Mouse (Mus musculus) liver, embryonic 12.5 days (tissue): ENCODE measurements around the gene Pax8. TPM values are rescaled to one million over a fixed set of nuclear protein-coding genes. Genes with fewer than 3 reads are reported as not detected.

ENCODE experiments used
- ATAC-seq: fragments of 200-750 bp; cut with Nextera tagmentation; 2 replicates; pipeline ENCODE4 v1.8.0; 2017; ENCODE audit warnings: moderate number of reproducible peaks, mild to moderate bottlenecking, moderate library complexity
- H3K27ac ChIP-seq: fragments of 300-500 bp; sonication (generic); 2 replicates; pipeline ENCODE4 v1.5.1; 2016; ENCODE audit warnings: mild to moderate bottlenecking
- H3K27me3 ChIP-seq: fragments of 300-500 bp; sonication (generic); replicated peaks from 2 replicates; pipeline ENCODE4 v1.6.1; 2016; ENCODE audit warnings: mild to moderate bottlenecking, moderate library complexity
- H3K36me3 ChIP-seq: fragments of 300-500 bp; sonication (generic); 2 replicates; pipeline ENCODE4 v1.6.1; 2016; ENCODE audit warnings: mild to moderate bottlenecking, moderate library complexity
- H3K4me1 ChIP-seq: fragments of 300-500 bp; sonication (generic); 2 replicates; pipeline ENCODE4 v1.6.1; 2016
- H3K4me2 ChIP-seq: fragments of 300-500 bp; sonication (generic); 2 replicates; pipeline ENCODE4 v1.6.1; 2016; ENCODE audit warnings: mild to moderate bottlenecking, moderate library complexity
- H3K4me3 ChIP-seq: fragments of 300-500 bp; sonication (generic); 2 replicates; pipeline ENCODE4 v1.5.1; 2016; ENCODE audit warnings: mild to moderate bottlenecking, moderate library complexity
- H3K9ac ChIP-seq: fragments of 300-500 bp; sonication (generic); 2 replicates; pipeline ENCODE4 v1.6.1; 2016; ENCODE audit warnings: mild to moderate bottlenecking, moderate library complexity
- H3K9me3 ChIP-seq: fragments of 300-500 bp; sonication (generic); replicated peaks from 2 replicates; pipeline ENCODE4 v1.6.1; 2016; ENCODE audit warnings: mild to moderate bottlenecking, moderate library complexity
- WGBS: fragments of 180-500 bp; shearing (Covaris S2); methylation state at CpG from one replicate; pipeline ENCODE4 v1.1.7; 2016; ENCODE audit not compliant: insufficient replicate concordance; 5-methylcytosine and 5-hydroxymethylcytosine counted together
- polyA plus RNA-seq: library from polyadenylated mRNA; unstranded; fragments of >200 nt; fragmentation: Nextera tagmentation; extraction: Ambion mirVana; gene quantifications from 2 replicates; pipeline ENCODE4 v1.2.1, GENCODE M21; 2016

Pax8 gene
- polyA plus RNA-seq, 1 experiment from 2014 or later, result not detected

GRCm38 (mm10) chr2:24425630-24426029 lies 49.8 kb downstream of the Pax8 start:
- no peaks in the 10 kb centered on the region for H3K4me1 ChIP-seq
- H3K4me3 ChIP-seq, result no peak overlapping the region
- H3K27ac ChIP-seq, result no peak overlapping the region
- H3K4me2 ChIP-seq, result no peak overlapping the region
- no peaks in the 10 kb centered on the region for H3K27me3 ChIP-seq
- no peak overlapping the region for H3K9ac ChIP-seq
- no peak for ATAC-seq
- H3K36me3 ChIP-seq, result no peaks in the 10 kb centered on the region
- H3K9me3 ChIP-seq, result no peaks in the 10 kb centered on the region
- WGBS, result 43% methylated on average over 2 of the region's 2 CpGs

- Histone ChIP-seq H3K9ac (no peak overlapping the region), H3K4me1 (no peaks in the 10 kb centered on the region), H3K4me3 (no peak overlapping the region), H3K27me3 (no peaks in the 10 kb centered on the region), H3K36me3 (no peaks in the 10 kb centered on the region), H3K9me3 (no peaks in the 10 kb centered on the region), H3K27ac (no peak overlapping the region), H3K4me2 (no peak overlapping the region)
- 47% methylated on average over 3 of the region's 3 CpGs for WGBS
- no peak for ATAC-seq
Observed at GRCm38 (mm10) chr2:24422815-24423214, 52.6 kb downstream of the Pax8 start.

GRCm38 (mm10) chr2:24421211-24421863 lies 54.1 kb downstream of the Pax8 start:
- whole genome bisulfite sequencing, result 71% methylated on average over 6 of the region's 6 CpGs
- Histone ChIP-seq H3K4me3 (no peak overlapping the region), H3K27me3 (peaks cover 9% of the 10 kb centered on the region), H3K27ac (no peak overlapping the region), H3K9me3 (no peaks in the 10 kb centered on the region), H3K36me3 (no peaks in the 10 kb centered on the region), H3K4me1 (no peaks in the 10 kb centered on the region), H3K4me2 (no peak overlapping the region), H3K9ac (no peak overlapping the region)
- no peak for ATAC-seq

GRCm38 (mm10) chr2:24417564-24417963 lies 57.8 kb downstream of the Pax8 start:
- 81% methylated on average over 4 of the region's 4 CpGs for WGBS
- no peak overlapping the region for H3K4me3 ChIP-seq
- H3K4me1 ChIP-seq, result no peaks in the 10 kb centered on the region
- H3K4me2 ChIP-seq, result no peak overlapping the region
- H3K9me3 ChIP-seq, result no peaks in the 10 kb centered on the region
- H3K36me3 ChIP-seq, result no peaks in the 10 kb centered on the region
- no peak overlapping the region for H3K9ac ChIP-seq
- H3K27ac ChIP-seq, result no peak overlapping the region
- no peak for ATAC-seq
- peaks cover 18% of the 10 kb centered on the region for H3K27me3 ChIP-seq

GRCm38 (mm10) chr2:24417106-24417505 lies 58.3 kb downstream of the Pax8 start:
- H3K27me3 ChIP-seq, result peaks cover 18% of the 10 kb centered on the region
- H3K36me3 ChIP-seq, result no peaks in the 10 kb centered on the region
- H3K4me3 ChIP-seq, result no peak overlapping the region
- no peak overlapping the region for H3K27ac ChIP-seq
- no peak overlapping the region for H3K4me2 ChIP-seq
- no peak for ATAC-seq
- H3K4me1 ChIP-seq, result no peaks in the 10 kb centered on the region
- no peak overlapping the region for H3K9ac ChIP-seq
- H3K9me3 ChIP-seq, result no peaks in the 10 kb centered on the region
- 11% methylated on average over 2 of the region's 2 CpGs for WGBS

GRCm38 (mm10) chr2:24416668-24417067 lies 58.7 kb downstream of the Pax8 start:
- H3K9ac ChIP-seq, result no peak overlapping the region
- H3K4me2 ChIP-seq, result no peak overlapping the region
- no peaks in the 10 kb centered on the region for H3K9me3 ChIP-seq
- 20% methylated on average over 9 of the region's 9 CpGs for WGBS
- ATAC-seq, result no peak
- no peak overlapping the region for H3K4me3 ChIP-seq
- no peaks in the 10 kb centered on the region for H3K4me1 ChIP-seq
- no peak overlapping the region for H3K27ac ChIP-seq
- H3K27me3 ChIP-seq, result peaks cover 18% of the 10 kb centered on the region
- H3K36me3 ChIP-seq, result no peaks in the 10 kb centered on the region

- ATAC-seq, result no peak
- Histone ChIP-seq H3K4me2 (no peak overlapping the region), H3K27me3 (peaks cover 18% of the 10 kb centered on the region), H3K4me1 (no peaks in the 10 kb centered on the region), H3K9ac (no peak overlapping the region), H3K9me3 (no peaks in the 10 kb centered on the region), H3K36me3 (no peaks in the 10 kb centered on the region), H3K4me3 (no peak overlapping the region), H3K27ac (no peak overlapping the region)
- WGBS, result 61% methylated on average over 4 of the region's 4 CpGs
Observed at GRCm38 (mm10) chr2:24413677-24414076, 61.7 kb downstream of the Pax8 start.

- Histone ChIP-seq H3K4me1 (no peaks in the 10 kb centered on the region), H3K9ac (no peak overlapping the region), H3K36me3 (peaks cover 5% of the 10 kb centered on the region), H3K4me2 (no peak overlapping the region), H3K27me3 (peaks cover 18% of the 10 kb centered on the region), H3K4me3 (no peak overlapping the region), H3K27ac (no peak overlapping the region), H3K9me3 (no peaks in the 10 kb centered on the region)
- 73% methylated on average over 3 of the region's 3 CpGs for WGBS
- ATAC-seq, result no peak
Observed at GRCm38 (mm10) chr2:24413172-24413571, 62.2 kb downstream of the Pax8 start.

- peaks cover 39% of the 10 kb centered on the region for H3K36me3 ChIP-seq
- H3K4me2 ChIP-seq, result no peak overlapping the region
- peaks cover 6% of the 10 kb centered on the region for H3K27me3 ChIP-seq
- 9% methylated on average over 2 of the region's 2 CpGs for WGBS
- H3K4me1 ChIP-seq, result no peaks in the 10 kb centered on the region
- H3K9ac ChIP-seq, result no peak overlapping the region
- no peaks in the 10 kb centered on the region for H3K9me3 ChIP-seq
- peak; percentile 50; the same call in 1 of the 2 replicates for ATAC-seq
- H3K4me3 ChIP-seq, result no peak overlapping the region
- H3K27ac ChIP-seq, result no peak overlapping the region
Observed at GRCm38 (mm10) chr2:24409166-24409565, 66.2 kb downstream of the Pax8 start.

- Histone ChIP-seq H3K36me3 (peaks cover 52% of the 10 kb centered on the region), H3K9me3 (no peaks in the 10 kb centered on the region), H3K4me1 (no peaks in the 10 kb centered on the region), H3K27me3 (no peaks in the 10 kb centered on the region), H3K4me3 (no peak overlapping the region), H3K9ac (no peak overlapping the region), H3K27ac (no peak overlapping the region), H3K4me2 (no peak overlapping the region)
- no peak for ATAC-seq
- 68% methylated on average over 4 of the region's 4 CpGs for WGBS
Observed at GRCm38 (mm10) chr2:24407701-24408485, 67.5 kb downstream of the Pax8 start.

- Histone ChIP-seq H3K9ac (no peak overlapping the region), H3K4me3 (no peak overlapping the region), H3K4me2 (peak overlapping the region; percentile 32), H3K4me1 (no peaks in the 10 kb centered on the region), H3K27me3 (no peaks in the 10 kb centered on the region), H3K9me3 (no peaks in the 10 kb centered on the region), H3K36me3 (peaks cover 76% of the 10 kb centered on the region), H3K27ac (no peak overlapping the region)
- 47% methylated on average over 23 of the region's 23 CpGs for WGBS
- peak; percentile 56; the same call in 1 of the 2 replicates for ATAC-seq
Observed at GRCm38 (mm10) chr2:24405345-24406012, 69.9 kb downstream of the Pax8 start.

GRCm38 (mm10) chr2:24400711-24401110 lies 74.7 kb downstream of the Pax8 start:
- no peaks in the 10 kb centered on the region for H3K9me3 ChIP-seq
- H3K27me3 ChIP-seq, result no peaks in the 10 kb centered on the region
- peaks cover 92% of the 10 kb centered on the region for H3K36me3 ChIP-seq
- no peak overlapping the region for H3K27ac ChIP-seq
- no peak overlapping the region for H3K4me2 ChIP-seq
- no peaks in the 10 kb centered on the region for H3K4me1 ChIP-seq
- no peak overlapping the region for H3K4me3 ChIP-seq
- no peak overlapping the region for H3K9ac ChIP-seq
- 81% methylated on average over 3 of the region's 3 CpGs for WGBS
- ATAC-seq, result no peak
